Mouse (Mus musculus): ENCODE measurements at regions not wholly inside any gene's neighbourhood (a gene's known extent, or its start where the extent isn't known, plus 50 kb on each side); places are given as distances from the start of the nearest gene placed in this dataset.
"Not testable (repeated sequence)": the region's sequence is repeated elsewhere in the genome, so short reads cannot be mapped to it uniquely, and the experiment has no call there.

DNA sequence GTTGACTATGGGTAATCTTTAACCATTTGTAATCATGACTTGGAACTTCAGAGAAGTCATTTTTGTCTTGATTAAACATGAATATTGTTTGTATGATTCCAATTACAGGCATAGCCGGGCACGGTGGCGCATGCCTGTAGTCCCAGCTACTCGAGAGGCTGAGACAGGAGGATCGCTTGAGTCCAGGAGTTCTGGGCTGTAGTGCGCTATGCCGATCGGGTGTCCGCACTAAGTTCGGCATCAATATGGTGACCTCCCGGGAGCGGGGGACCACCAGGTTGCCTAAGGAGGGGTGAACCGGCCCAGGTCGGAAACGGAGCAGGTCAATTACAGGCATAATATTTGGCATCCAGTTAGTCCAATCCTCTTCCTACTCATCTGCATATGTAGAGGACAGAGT lies 1275.8 kb downstream of the Rpia start:
- H3K27ac ChIP-seq (ENCODE audit: insufficient read depth, low read length); DNase-seq (ENCODE audit: low read depth in 1 of 2, low spot score in 2 of 2); H3K4me3 ChIP-seq (ENCODE audit: extremely low read depth, insufficient read depth, insufficient read length); H3K36me3 ChIP-seq (ENCODE audit: control insufficient read depth, insufficient read depth, low read length); H3K27me3 ChIP-seq (ENCODE audit: control insufficient read depth, insufficient read depth, low read length); H3K4me1 ChIP-seq (ENCODE audit: control insufficient read depth, insufficient read depth, insufficient read length): not testable (repeated sequence)
- 93% methylated on average over 15 of the region's 15 CpGs for WGBS

DNA sequence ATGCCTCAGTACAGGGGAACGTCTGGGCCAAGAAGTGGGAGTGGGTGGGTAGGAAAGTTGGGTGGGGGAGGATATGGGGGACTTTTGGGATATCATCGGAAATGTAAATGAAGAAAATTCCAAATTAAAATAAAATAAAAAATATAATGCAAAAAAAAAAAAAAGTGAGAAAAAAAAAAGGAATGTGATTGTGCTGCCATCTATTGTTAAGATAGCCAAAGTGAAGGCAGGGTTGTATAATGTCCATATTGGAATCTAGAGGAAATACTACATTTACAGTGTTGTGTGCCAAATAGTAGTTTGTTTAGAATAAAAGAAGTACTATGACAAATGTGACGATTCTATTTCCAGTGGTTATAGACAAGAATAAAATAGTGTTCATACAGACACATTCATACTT lies 1284.0 kb downstream of the Rpia start:
- DNase-seq (ENCODE audit: low read depth in 1 of 2, low spot score in 2 of 2), result no peak
- H3K4me3 ChIP-seq (ENCODE audit: extremely low read depth, insufficient read depth, insufficient read length), result no peak overlapping the region
- no peaks in the 10 kb centered on the region for H3K27me3 ChIP-seq (ENCODE audit: control insufficient read depth, insufficient read depth, low read length)
- TF ChIP-seq CTCF (IDR thresholded peaks at IDR 0.05; ENCODE audit: extremely low read depth, insufficient read depth, insufficient read length, insufficient replicate concordance) (no peak), POLR2A (IDR thresholded peaks at IDR 0.05; ENCODE audit: low read depth, low read length) (no peak)
- no peaks in the 10 kb centered on the region for H3K4me1 ChIP-seq (ENCODE audit: control insufficient read depth, insufficient read depth, insufficient read length)
- H3K36me3 ChIP-seq (ENCODE audit: control insufficient read depth, insufficient read depth, low read length), result no peaks in the 10 kb centered on the region
- no peak overlapping the region for H3K27ac ChIP-seq (ENCODE audit: insufficient read depth, low read length)
- 83% methylated on average over 3 of the region's 3 CpGs for WGBS

DNA sequence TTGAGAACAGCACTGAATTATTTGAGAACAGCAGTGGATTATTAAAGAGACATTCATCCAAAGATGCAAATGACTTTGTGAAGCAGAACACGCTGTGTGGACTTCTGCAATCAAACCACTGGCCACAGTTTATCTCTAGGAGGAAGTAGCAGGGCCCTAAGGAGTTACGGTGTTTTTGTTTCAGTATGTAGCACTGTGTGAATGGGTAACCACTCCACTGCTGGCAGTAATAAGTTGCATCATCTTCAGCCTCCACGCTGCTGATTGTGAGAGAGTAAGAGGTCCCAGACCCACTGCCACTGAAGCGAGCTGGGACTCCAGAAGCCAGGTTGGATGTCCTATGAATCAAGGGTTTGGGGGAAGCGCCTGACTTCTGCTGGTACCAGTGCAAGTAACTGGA lies 1292.0 kb downstream of the Rpia start:
- 42% methylated on average over 5 of the region's 5 CpGs for WGBS
- H3K27ac ChIP-seq (ENCODE audit: insufficient read depth, low read length), result peak overlapping the region; percentile 42; the same call in 1 of the 2 replicates
- DNase-seq (ENCODE audit: low read depth in 1 of 2, low spot score in 2 of 2), result peak; percentile 18 to 19

More for the DNA sequence above, 1292.0 kb downstream of the Rpia start:
- not testable (repeated sequence) for H3K36me3 ChIP-seq (ENCODE audit: control insufficient read depth, insufficient read depth, low read length); H3K4me1 ChIP-seq (ENCODE audit: control insufficient read depth, insufficient read depth, insufficient read length); H3K4me3 ChIP-seq (ENCODE audit: extremely low read depth, insufficient read depth, insufficient read length); H3K27me3 ChIP-seq (ENCODE audit: control insufficient read depth, insufficient read depth, low read length)

All from spleen, adult 2 months (tissue).